Mouse (Mus musculus): Measurements from ENCODE around the gene Tas2r143.

The Tas2r143 gene

DNA sequence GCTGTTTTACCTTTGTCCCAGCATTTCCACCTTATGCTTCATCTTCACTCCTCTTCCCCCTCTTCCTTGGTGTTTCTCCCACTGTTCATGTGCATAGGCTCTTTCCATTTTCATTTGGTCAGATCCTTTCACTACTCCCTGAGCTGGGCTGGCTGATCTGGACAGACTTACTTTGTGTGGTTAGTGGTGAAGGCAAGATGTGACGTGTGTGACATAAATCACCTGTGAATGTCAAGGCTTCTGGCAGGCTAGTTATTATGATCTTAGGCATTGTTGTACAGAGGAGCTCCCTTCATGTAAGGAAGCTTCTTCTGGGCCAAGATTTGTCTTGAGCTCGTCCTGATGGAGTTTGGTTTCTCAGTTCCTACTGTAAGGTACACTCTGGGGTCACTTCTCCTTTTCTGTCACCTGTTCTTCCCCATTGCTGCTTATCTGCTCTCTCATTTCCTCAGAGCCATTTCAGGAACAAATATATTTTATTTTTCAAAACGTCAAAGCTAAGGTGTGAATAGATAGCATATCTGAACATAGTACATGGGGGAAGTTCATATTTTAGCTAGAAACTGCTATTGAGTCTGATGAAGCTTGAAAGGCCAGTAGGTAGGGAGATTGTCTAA is 2.9 kb upstream of the Tas2r143 start:
- no peak for DNase-seq (ENCODE audit: low read depth, low spot score)

DNA sequence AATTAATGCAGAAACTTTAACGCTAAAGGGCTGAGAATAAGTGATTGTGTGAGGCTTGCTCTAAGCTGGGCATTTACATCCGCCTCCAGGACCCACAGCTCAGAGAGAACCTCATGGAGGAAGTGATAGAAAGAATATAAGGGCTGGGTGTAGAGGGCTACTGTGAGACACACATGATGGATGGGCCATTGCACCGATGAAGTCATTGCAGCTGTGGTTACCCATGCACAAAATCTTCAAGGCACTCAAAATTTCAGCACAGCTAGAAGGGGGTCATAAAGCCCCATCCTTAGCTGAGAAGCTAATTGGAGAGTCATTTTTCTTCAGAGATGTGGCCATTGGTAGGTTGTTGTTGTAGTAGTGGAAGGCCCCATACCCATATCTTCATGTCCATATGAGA is 1.8 kb upstream of the Tas2r143 start:
- no peak for DNase-seq (ENCODE audit: low read depth, low spot score)

DNA sequence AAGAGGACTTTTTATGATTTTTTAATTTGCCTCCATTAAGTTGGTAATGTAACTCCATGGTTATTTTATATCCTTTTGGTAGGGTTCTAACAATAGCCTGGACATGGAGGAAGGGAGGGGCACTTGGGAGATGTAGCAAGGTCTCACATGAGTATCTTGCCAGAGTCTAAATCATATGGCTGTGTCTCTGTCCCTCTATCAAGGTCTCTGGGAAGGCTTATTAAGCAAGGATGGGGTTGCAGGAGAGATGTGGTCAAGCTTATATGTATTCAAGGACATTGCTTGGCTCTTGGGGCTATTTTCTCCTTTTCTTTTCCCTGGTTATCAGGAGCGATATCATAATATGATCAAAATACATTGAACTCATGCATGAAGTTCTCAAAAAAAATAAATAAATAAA is 1.0 kb upstream of the Tas2r143 start:
- DNase-seq (ENCODE audit: low read depth, low spot score) = no peak

DNA sequence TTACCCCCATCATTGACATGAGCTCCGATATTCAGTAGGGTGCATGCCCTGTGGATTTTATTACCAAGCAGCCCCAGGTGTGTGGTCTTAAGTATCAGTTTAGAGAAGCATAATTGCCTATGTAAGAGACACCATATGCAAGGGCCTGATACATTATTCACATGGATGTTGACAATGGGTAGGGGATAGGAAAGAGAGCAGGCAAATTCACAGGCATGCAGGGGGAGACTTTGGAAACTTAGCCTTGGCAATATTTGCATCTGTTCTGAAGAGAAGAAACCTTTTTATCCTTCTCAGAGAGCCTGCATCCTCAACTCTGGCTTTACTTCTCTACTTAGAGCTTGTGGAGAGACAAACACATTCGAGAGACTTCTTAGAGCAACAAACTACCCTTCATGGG is 5.1 kb downstream of the Tas2r143 start, which contains the start of gene Tas2r135:
TSS of gene Tas2r135 (plus strand) at position 301 of the 400 bp plus-strand sequence.
- no peak for DNase-seq (ENCODE audit: low read depth, low spot score)

DNA sequence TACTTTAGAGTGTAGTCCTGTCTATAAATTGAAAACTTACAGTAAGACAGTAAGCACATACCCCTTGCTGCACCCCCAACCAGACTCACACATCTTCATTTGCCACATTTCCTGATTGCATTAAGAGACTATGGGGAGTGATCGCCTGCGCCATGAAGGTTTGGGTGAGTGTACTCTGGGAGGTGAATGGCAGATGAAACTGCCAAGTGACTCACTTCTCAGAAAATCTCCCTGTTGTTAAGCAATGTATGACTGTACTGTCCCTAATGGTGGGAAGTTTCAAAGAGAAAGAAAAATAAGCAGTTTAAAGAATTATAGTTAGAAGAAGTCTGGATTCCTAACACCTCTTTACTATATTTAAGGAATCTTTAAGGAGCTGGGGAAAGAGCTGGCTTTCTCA is 19.4 kb downstream of the Tas2r143 start:
- DNase-seq (ENCODE audit: low read depth, low spot score) = no peak

DNA sequence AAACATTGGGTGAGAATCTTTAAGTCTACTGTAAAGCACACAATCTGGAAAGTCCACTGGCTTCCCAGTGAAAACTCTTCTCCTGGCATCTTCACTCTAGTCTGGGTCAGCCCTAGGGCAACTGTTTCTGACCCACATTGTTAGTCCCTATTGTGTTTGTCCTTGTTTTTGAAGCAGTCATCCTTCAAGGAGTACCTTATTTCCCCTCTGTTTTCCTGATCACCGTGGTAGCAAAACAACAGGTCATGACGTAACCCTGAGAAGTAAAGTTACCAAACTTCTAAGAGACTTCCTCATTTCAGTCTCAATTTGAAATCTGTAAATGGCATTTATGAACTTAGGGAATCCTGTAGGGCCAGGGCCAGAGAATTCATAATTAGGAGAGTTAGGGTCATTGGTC is 21.4 kb downstream of the Tas2r143 start:
- DNase-seq (ENCODE audit: low read depth, low spot score) = no peak

DNA sequence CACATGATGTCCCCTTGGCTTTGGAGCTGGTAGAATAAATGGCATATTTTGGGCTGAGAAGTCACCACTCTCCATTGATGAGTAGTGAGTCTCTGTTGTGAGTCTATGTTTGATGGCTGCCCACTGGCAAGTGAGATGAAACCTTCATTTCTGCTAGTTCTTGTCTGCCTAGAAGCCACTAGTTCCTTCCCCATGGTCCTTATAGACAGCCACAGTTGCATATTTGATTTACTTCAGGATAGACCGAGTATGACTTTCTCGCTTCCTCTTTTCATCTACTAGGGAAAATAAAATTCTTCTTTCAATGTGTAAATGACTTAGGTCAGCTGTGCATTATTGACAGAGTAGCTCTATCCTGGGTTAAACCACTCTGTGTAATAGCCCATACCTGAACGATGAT is 24.4 kb downstream of the Tas2r143 start:
- DNase-seq (ENCODE audit: low read depth, low spot score) = no peak

DNA sequence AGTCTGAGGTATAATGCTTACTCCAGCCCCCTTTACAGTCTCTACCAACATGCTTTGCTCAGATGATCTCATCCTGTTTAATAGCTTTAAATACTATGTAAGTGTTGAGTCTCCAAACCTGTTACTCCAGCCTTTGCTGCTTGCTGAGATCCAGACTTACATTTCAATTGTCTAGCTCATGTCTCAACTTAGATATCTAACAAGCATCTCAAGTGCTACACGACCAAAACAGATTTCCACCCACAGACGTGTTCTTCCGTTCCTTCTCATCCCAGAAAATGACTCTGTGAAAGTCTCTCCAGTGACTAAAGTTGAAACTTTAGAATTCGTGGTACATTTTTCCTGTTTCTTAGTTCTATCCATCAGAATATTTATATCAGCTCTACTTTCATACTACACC is 26.3 kb downstream of the Tas2r143 start:
- no peak for DNase-seq (ENCODE audit: low read depth, low spot score)

DNA sequence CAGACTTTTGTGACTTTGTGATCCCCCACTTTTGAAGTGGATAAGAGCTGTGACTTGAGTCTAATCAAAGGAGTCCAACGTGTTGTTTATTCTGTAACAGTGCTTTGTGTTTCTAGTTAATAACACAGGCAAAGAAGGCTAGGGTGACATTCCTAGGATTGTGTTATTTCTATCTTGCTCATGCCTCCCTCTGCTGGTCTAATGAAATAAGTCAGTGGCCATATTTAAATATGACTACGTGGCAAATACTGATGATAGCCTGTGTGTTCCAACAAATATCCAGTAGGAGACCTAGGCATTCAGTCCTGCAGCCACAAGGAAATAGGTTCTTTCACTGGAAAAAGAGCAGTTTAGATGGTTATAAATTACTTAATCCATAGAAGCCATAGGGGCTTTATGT is 33.5 kb downstream of the Tas2r143 start:
- DNase-seq (ENCODE audit: low read depth, low spot score) = no peak

DNA sequence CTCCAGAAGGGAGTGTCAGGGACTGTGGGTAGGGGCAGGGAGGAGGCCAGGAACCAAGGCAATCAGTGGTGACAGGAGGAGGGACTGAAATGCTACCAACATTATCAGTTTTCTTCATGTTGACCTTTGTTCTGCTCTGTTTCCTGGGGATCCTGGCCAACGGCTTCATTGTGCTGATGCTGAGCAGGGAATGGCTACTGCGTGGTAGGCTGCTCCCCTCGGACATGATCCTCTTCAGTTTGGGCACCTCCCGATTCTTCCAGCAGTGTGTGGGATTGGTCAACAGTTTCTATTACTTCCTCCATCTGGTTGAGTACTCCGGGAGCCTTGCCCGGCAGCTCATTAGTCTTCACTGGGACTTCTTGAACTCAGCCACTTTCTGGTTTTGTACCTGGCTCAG is 34.4 kb downstream of the Tas2r143 start, which contains the start of gene Tas2r126:
TSS of gene Tas2r126 (plus strand) at position 90 of the 400 bp plus-strand sequence.
- no peak for DNase-seq (ENCODE audit: low read depth, low spot score)

DNA sequence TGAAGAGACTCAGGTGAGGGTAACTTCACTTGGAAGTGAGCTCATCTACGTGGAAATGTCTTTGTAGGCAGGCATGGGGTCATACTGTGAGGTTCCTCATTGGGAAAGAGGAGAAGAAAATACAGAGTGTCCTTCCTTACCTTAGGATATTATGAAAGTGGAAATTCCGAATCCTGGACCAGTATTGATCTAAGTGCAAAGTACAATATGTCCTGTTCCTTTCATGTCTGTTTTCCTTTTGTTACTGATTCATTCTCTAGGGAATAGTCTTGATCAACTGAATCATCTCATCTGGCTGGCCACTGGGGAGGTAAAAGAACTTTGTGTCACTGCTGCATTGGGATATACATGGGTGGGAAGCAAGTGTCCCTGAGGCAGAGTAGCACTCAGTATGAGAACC is 35.5 kb downstream of the Tas2r143 start:
- no peak for DNase-seq (ENCODE audit: low read depth, low spot score)

DNA sequence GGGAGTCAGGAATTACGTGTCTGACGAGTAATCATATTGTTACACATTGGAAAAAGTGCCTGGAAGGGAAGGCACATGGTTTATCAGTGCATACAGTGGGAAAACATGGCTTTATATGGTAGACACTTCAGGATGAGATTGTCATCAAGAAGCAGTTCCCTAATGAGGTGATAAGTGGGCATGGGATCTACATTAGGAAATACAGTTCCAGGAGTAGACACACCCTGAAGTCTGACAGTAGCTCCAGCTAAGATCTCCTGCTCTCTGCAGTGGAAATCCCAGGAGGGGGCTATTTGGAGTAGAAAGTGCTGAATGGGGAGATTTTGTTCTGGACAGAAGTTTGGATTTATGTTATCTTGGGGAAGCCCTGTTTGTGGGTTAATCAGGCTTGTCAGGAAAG is 41.4 kb downstream of the Tas2r143 start:
- no peak for DNase-seq (ENCODE audit: low read depth, low spot score)

DNA sequence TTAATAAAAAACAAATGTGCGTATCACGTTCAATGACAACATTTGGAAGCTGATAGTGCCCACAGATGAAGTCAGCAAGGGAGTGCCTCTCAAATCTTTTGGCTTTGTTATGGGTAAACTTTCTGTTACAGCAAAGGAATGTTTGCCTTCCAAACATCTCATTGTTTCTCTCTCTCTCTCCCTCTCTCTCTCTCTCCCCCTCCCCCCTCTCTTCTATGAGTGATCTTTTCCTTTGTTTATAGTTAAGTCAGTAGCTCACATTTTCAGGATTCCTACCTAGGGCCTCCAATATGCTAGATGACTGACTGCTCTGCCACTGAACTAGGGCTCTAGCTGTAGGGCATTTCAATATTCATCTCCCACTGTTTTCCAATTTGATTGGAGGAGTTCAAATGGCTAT is 44.5 kb downstream of the Tas2r143 start:
- no peak for DNase-seq (ENCODE audit: low read depth, low spot score)

DNA sequence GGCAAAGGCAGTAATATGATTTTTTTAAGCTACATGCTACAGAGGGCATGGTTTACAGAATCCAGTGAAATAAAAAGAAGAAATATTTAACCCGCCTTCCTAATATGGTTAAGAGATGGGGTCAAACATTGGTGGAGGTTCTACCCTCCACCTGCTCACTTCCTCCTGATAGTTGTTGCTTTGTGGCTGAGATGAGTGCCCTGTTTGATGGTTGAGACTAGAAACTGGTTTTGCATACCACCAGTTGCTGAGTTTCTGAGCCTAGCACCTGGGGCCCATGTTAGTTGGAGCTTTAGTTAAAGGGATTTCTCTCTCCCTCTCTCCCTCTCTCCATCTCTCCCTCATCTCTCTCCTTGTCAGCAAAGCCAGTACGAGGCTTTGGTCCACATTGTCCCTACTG is 47.3 kb downstream of the Tas2r143 start:
- DNase-seq (ENCODE audit: low read depth, low spot score) = no peak
